Mouse (Mus musculus) heart, postnatal 0 days (tissue): ENCODE measurements at regions not wholly inside any gene's neighbourhood (a gene's known extent, or its start where the extent isn't known, plus 50 kb on each side); places are given as distances from the start of the nearest gene placed in this dataset.

Source experiments
- CTCF ChIP-seq: IDR thresholded peaks from 2 replicates; pipeline ENCODE4 v1.5.1; 2016; ENCODE audit warnings: antibody characterized with exemption, control low read depth, low read depth
- EP300 ChIP-seq: IDR thresholded peaks from 2 replicates; pipeline ENCODE4 v1.6.1; 2016; ENCODE audit warnings: antibody characterized with exemption, low read depth

DNA sequence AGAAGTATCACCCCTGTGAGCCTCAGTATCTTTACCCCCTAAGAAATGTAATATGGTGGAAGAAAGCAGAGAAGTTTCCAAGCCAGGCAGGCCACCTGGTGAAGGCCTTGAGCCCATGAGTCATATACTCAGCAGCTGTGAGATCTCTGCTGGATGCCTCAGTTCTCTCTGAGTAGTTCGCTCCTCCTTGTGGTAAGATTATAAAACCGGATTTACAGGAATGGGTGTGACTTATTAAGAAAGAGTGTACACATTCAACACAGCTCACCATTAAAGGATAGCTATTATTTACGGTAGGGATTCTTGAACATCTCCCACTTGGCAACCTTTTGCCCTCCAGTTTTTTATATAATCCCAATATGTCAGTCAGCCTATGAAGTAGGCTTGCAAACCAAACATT lies 165.2 kb upstream of the Chl1 start:
- no peak for TF ChIP-seq CTCF
- no peak for TF ChIP-seq EP300
